Mouse (Mus musculus) MEL (cell line): Measurements from ENCODE around the gene Fam43b. TPM values are rescaled to one million over a fixed set of nuclear protein-coding genes. Genes with fewer than 3 reads are reported as not detected.

Experiments
- DNase-seq: peaks from one replicate; pipeline ENCODE4 v3.0.0; 2011; ENCODE audit warnings: low read depth, low spot score
- H3K27ac ChIP-seq: 2 replicates; pipeline ENCODE4 v1.5.1; 2012; ENCODE audit warnings: low read depth, mild to moderate bottlenecking, control low read depth, low read length, moderate library complexity; ENCODE audit not compliant: control insufficient read depth
- H3K27me3 ChIP-seq, 2 experiments: fragments of 150-350 bp in 1 of 2; sonication (generic) in 1 of 2; 2 replicates each; pipeline ENCODE4 v1.6.1; 2012; ENCODE audit warnings: low read length in 2 of 2, mild to moderate bottlenecking in 2 of 2, improper control_type of control experiment in 1 of 2, moderate library complexity in 1 of 2; ENCODE audit not compliant: insufficient read depth in 2 of 2, control insufficient read depth in 1 of 2
- H3K36me3 ChIP-seq, 2 experiments: 2 replicates each; pipeline ENCODE4 v1.6.1; 2012 to 2014; ENCODE audit warnings: low read length in 2 of 2, improper control_type of control experiment in 1 of 2, inconsistent platforms in 1 of 2, mild to moderate bottlenecking in 1 of 2; ENCODE audit not compliant: insufficient read depth in 2 of 2, control insufficient read depth in 1 of 2
- H3K4me1 ChIP-seq, 2 experiments: fragments of 150-350 bp in 1 of 2; sonication (generic) in 1 of 2; 2 replicates each; pipeline ENCODE4 v1.6.1; 2012; ENCODE audit warnings: low read length in 2 of 2, improper control_type of control experiment in 1 of 2, mild to moderate bottlenecking in 1 of 2; ENCODE audit not compliant: insufficient read depth in 2 of 2, control insufficient read depth in 1 of 2
- H3K4me3 ChIP-seq, 2 experiments: fragments of 150-350 bp in 1 of 2; sonication (generic) in 1 of 2; 2 replicates each; pipeline ENCODE4 v1.5.1; 2012; ENCODE audit warnings: low read depth in 2 of 2, low read length in 2 of 2, mild to moderate bottlenecking in 2 of 2, moderate library complexity in 2 of 2, control low read depth in 1 of 2, improper control_type of control experiment in 1 of 2; ENCODE audit not compliant: control insufficient read depth in 1 of 2, insufficient read depth in 1 of 2
- H3K79me2 ChIP-seq: 2 replicates; pipeline ENCODE4 v1.6.1; 2012; ENCODE audit warnings: mild to moderate bottlenecking, low read length, moderate library complexity; ENCODE audit not compliant: control insufficient read depth, poor library complexity, insufficient read depth
- H3K9ac ChIP-seq: 2 replicates; pipeline ENCODE4 v1.6.1; 2012; ENCODE audit warnings: low read depth, mild to moderate bottlenecking, control low read depth, low read length, moderate library complexity; ENCODE audit not compliant: control insufficient read depth, poor library complexity, severe bottlenecking
- H3K9me3 ChIP-seq: fragments of 150-350 bp; sonication (generic); replicated peaks from 2 replicates; pipeline ENCODE4 v1.6.1; 2012; ENCODE audit warnings: mild to moderate bottlenecking, low read length, improper control_type of control experiment, moderate library complexity; ENCODE audit not compliant: insufficient read depth
- BHLHE40 ChIP-seq: IDR thresholded peaks from 2 replicates; pipeline ENCODE4 v1.6.1; 2012; ENCODE audit warnings: low read depth, mild to moderate bottlenecking, inconsistent platforms, low read length, improper control_type of control experiment, borderline replicate concordance
- CHD1 ChIP-seq: IDR thresholded peaks from 2 replicates; pipeline ENCODE4 v1.6.1; 2012; ENCODE audit warnings: low read depth, mild to moderate bottlenecking, inconsistent platforms, low read length, improper control_type of control experiment
- CTCF ChIP-seq, 3 experiments: IDR thresholded peaks in 2 of 3; conservative IDR thresholded peaks in 1 of 3; 2 replicates each; pipeline ENCODE4 v1.5.1; 2011 to 2012; ENCODE audit warnings: low read length in 3 of 3, low read depth in 2 of 3, mild to moderate bottlenecking in 2 of 3, improper control_type of control experiment in 1 of 3, inconsistent platforms in 1 of 3, mixed read lengths in 1 of 3, moderate library complexity in 1 of 3; ENCODE audit not compliant: control insufficient read depth in 1 of 3, insufficient read depth in 1 of 3, poor library complexity in 1 of 3, severe bottlenecking in 1 of 3
- ELF1 ChIP-seq: IDR thresholded peaks from 2 replicates; pipeline ENCODE4 v1.6.1; 2014; ENCODE audit warnings: low read depth, mild to moderate bottlenecking, inconsistent platforms, low read length, improper control_type of control experiment, moderate library complexity
- EP300 ChIP-seq, 2 experiments: IDR thresholded peaks; 2 replicates each; pipeline ENCODE4 v1.6.1; 2011; ENCODE audit warnings: improper control_type of control experiment in 2 of 2, low read length in 2 of 2, low read depth in 1 of 2, mild to moderate bottlenecking in 1 of 2
- GABPA ChIP-seq: IDR thresholded peaks from 2 replicates; pipeline ENCODE4 v1.6.1; 2012; ENCODE audit warnings: low read depth, mild to moderate bottlenecking, inconsistent platforms, low read length, improper control_type of control experiment, moderate library complexity
- JUND ChIP-seq: IDR thresholded peaks from 2 replicates; pipeline ENCODE4 v1.6.1; 2011; ENCODE audit warnings: low read depth, mild to moderate bottlenecking, improper control_type of control experiment, low read length
- KAT2A ChIP-seq: conservative IDR thresholded peaks from 2 replicates; pipeline ENCODE4 v1.6.1; 2012; ENCODE audit warnings: low read depth, low read length, improper control_type of control experiment, inconsistent platforms
- NRF1 ChIP-seq: IDR thresholded peaks from 2 replicates; pipeline ENCODE4 v1.6.1; 2014; ENCODE audit warnings: low read depth, mild to moderate bottlenecking, inconsistent platforms, low read length, improper control_type of control experiment, moderate library complexity; ENCODE audit not compliant: poor library complexity, insufficient read depth, severe bottlenecking
- POLR2AphosphoS5 ChIP-seq: IDR thresholded peaks from 2 replicates; pipeline ENCODE4 v1.6.1; 2012; ENCODE audit warnings: low read depth, borderline replicate concordance, mild to moderate bottlenecking, inconsistent platforms, low read length, moderate library complexity, mixed read lengths
- RAD21 ChIP-seq: IDR thresholded peaks from 2 replicates; pipeline ENCODE4 v1.6.1; 2011; ENCODE audit warnings: mild to moderate bottlenecking, low read depth, low read length, improper control_type of control experiment
- SIN3A ChIP-seq: IDR thresholded peaks from 2 replicates; pipeline ENCODE4 v1.6.1; 2012; ENCODE audit warnings: low read length, improper control_type of control experiment, inconsistent platforms
- SMC3 ChIP-seq: IDR thresholded peaks from 2 replicates; pipeline ENCODE4 v1.6.1; 2011; ENCODE audit warnings: low read depth, low read length, improper control_type of control experiment
- TAL1 ChIP-seq: IDR thresholded peaks from 2 replicates; pipeline ENCODE4 v1.6.1; 2012; ENCODE audit warnings: mild to moderate bottlenecking, inconsistent platforms, low read length, moderate library complexity, mixed read lengths
- TCF12 ChIP-seq: IDR thresholded peaks from 2 replicates; pipeline ENCODE4 v1.6.1; 2014; ENCODE audit warnings: low read depth, mild to moderate bottlenecking, inconsistent platforms, low read length, improper control_type of control experiment, moderate library complexity
- USF1 ChIP-seq: IDR thresholded peaks from 2 replicates; pipeline ENCODE4 v1.6.1; 2014; ENCODE audit warnings: low read depth, mild to moderate bottlenecking, inconsistent platforms, low read length, improper control_type of control experiment, moderate library complexity
- USF2 ChIP-seq, 2 experiments: IDR thresholded peaks; 2 replicates each; pipeline ENCODE4 v1.6.1; 2011 to 2012; ENCODE audit warnings: improper control_type of control experiment in 2 of 2, low read length in 2 of 2, borderline replicate concordance in 1 of 2, inconsistent platforms in 1 of 2, low read depth in 1 of 2, mild to moderate bottlenecking in 1 of 2; ENCODE audit not compliant: insufficient read depth in 1 of 2
- ZC3H11A ChIP-seq: IDR thresholded peaks from 2 replicates; pipeline ENCODE4 v1.6.1; 2012; ENCODE audit warnings: low read depth, mild to moderate bottlenecking, inconsistent platforms, low read length, improper control_type of control experiment
- ZNF384 ChIP-seq: IDR thresholded peaks from 2 replicates; pipeline ENCODE4 v1.6.1; 2012; ENCODE audit warnings: low read depth, mild to moderate bottlenecking, inconsistent platforms, low read length, improper control_type of control experiment
- polyA plus RNA-seq, 2 experiments: library from polyadenylated mRNA; stranded (reverse) in 1 of 2; unstranded in 1 of 2; fragments of >175 nt in 1 of 2; fragments of >200 nt in 1 of 2; gene quantifications; 2 replicates each; pipeline versions ENCODE4 v1.2.1 to v1.2.4; 2012; ENCODE audit warnings: low replicate concordance in 2 of 2, low read depth in 1 of 2; ENCODE audit not compliant: insufficient read length in 2 of 2, insufficient read depth in 1 of 2, missing spikeins in 1 of 2
- total RNA-seq: library from RNA; depleted of rRNA; stranded (reverse); fragments of 300-350 nt; gene quantifications from 2 replicates; pipeline ENCODE4 v1.2.3, GENCODE M21; 2012

Fam43b gene
- total and polyA plus RNA-seq, 3 experiments = not detected

- Histone ChIP-seq H3K27me3 (no peaks in the 10 kb centered on the region), H3K79me2 (no peaks in the 10 kb centered on the region), H3K9ac (no peak overlapping the region), H3K9me3 (no peaks in the 10 kb centered on the region), H3K36me3 (peaks cover 0 to 12% of the 10 kb centered on the region in 2 experiments; a peak in 2 of 4 replicates), H3K4me1 (peaks cover 3 to 25% of the 10 kb centered on the region in 2 experiments), H3K4me3 (no peak overlapping the region), H3K27ac (no peak overlapping the region)
- DNase-seq = no peak
- TF ChIP-seq CHD1 = no peak
- TF ChIP-seq KAT2A = no peak
These were observed 44.5 kb downstream of the Fam43b start for GRCm38 (mm10) chr4:138351821-138352220.

DNA sequence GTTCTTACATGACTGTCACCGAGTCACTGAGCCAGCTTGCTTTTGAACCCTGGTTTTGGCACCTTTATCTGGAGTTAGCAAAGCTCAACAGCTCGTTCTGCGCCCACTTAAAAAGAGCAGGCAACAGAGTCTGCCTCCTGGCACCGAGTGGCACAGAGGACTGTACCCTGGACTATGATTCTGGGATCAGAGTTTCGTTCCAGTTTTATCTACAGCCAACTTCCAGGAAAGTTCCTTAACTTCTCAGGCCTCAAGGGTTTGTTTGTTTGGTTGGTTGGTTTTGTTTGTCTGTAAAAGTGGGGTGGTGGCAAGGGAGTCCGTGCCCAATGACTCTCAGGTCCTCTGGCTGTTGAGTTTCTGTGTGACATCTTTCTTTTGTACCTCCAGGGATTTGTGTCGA lies 47.6 kb downstream of the Fam43b start:
- peaks cover 5 to 8% of the 10 kb centered on the region in 2 experiments for H3K4me1 ChIP-seq
- H3K36me3 ChIP-seq = peaks cover 0 to 10% of the 10 kb centered on the region in 2 experiments; a peak in 2 of 4 replicates
- H3K27me3 ChIP-seq = no peaks in the 10 kb centered on the region
- no peaks in the 10 kb centered on the region for H3K9me3 ChIP-seq
- H3K27ac ChIP-seq = no peak overlapping the region
- no peaks in the 10 kb centered on the region for H3K79me2 ChIP-seq
- H3K4me3 ChIP-seq = no peak overlapping the region
- H3K9ac ChIP-seq = no peak overlapping the region
- DNase-seq = no peak
- TF ChIP-seq BHLHE40 (no peak), USF2 (IDR thresholded peaks at IDR 0.05; ENCODE audit: borderline replicate concordance in 1 of 2, insufficient read depth in 1 of 2, low read depth in 1 of 2, low read length in 2 of 2) (no peak), SMC3 (no peak), CHD1 (no peak), TCF12 (no peak), RAD21 (no peak), CTCF (IDR thresholded peaks at IDR 0.05 in 2 of 3, conservative IDR thresholded peaks at IDR 0.05 in 1 of 3; ENCODE audit: control insufficient read depth in 1 of 3, insufficient read depth in 1 of 3, low read depth in 2 of 3, low read length in 3 of 3, poor library complexity in 1 of 3, severe bottlenecking in 1 of 3) (no peak), ELF1 (no peak), EP300 (IDR thresholded peaks at IDR 0.05; ENCODE audit: low read depth in 1 of 2, low read length in 2 of 2) (no peak), ZC3H11A (no peak), USF1 (no peak), JUND (no peak), TAL1 (no peak), GABPA (no peak), ZNF384 (no peak), SIN3A (no peak), KAT2A (no peak), POLR2AphosphoS5 (no peak), NRF1 (no peak)
